Mouse (Mus musculus) layer of hippocampus, postnatal 10 days (tissue): ENCODE results near the gene Tmem25. TPM values are rescaled to one million over a fixed set of nuclear protein-coding genes. Genes with fewer than 3 reads are reported as not detected.
"Not testable (repeated sequence)": the region's sequence is repeated elsewhere in the genome, so short reads cannot be mapped to it uniquely, and the experiment has no call there.

Experiments
- DNase-seq, 2 experiments: peaks; one replicate each; pipeline ENCODE4 v3.0.0; 2021; ENCODE audit warnings: low spot score in 2 of 2
- total RNA-seq, 2 experiments: library from RNA; stranded (reverse); gene quantifications; 2 replicates each; pipeline ENCODE4 v1.2.3; 2021

Gene Tmem25
- total RNA-seq, 2 experiments from 2014 or later, result 23.6 to 30.9 TPM

DNA sequence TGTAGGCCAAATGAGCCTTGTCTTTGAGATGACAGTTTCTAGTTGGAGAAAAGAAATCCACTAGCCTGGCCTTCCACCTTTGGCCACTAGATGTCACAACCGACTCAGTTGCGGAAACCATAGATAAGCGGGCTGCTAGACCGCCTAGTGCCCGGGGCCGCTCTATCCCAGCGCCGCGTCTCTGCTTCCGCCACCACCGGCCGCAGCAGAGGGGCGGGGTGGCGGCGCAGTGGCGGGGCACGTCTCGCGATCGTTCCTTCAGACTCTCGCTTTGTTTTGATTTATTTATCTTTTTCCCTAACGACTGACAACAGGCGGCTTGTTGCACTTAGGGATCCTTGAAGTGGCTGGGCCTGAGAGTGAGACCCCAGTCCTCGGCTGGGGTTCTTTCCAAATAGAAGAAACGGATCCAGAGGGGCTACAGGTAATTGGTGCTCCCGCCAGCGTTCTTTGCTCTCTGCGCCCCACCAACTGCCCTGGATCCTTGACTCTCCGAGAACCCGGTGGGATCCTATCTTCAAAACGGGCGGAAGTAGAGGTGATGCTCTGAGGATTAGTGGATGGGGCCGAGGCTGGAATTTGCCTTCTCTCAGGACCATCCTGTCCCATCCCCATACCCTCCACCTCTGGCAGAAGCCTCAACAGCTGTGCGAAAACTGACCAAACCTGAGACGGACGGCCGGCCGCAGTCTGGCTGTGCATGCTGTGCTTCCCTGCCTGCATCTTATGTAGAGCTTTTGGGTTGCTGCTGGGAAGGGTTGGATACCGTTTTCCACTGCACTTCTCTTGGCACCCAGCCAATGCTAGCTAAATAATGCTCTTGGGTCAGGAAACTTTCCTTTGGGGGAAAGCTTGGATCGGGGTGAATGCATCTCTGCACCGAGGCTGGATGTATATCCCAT lies 26.1 kb downstream of the Tmem25 start:
- peak; percentile 92 to 94 for DNase-seq

DNA sequence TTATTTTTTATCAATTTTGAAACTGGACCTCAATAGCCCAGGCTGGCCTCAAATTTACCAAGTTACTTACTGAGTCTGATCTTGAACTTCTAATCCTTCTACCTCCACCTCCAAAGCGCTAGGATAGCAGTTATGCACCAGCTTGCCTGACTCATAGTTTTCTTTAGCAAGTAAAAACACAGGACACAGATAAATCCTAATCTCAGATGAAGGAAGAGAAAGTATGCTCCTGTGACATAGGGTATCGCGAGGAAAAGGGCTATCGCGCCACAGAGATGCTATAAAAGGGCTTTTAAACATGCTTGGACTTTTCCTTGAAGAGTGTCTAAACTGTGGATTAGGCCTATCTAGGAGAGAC lies 26.7 kb downstream of the Tmem25 start:
- DNase-seq, result no peak

DNA sequence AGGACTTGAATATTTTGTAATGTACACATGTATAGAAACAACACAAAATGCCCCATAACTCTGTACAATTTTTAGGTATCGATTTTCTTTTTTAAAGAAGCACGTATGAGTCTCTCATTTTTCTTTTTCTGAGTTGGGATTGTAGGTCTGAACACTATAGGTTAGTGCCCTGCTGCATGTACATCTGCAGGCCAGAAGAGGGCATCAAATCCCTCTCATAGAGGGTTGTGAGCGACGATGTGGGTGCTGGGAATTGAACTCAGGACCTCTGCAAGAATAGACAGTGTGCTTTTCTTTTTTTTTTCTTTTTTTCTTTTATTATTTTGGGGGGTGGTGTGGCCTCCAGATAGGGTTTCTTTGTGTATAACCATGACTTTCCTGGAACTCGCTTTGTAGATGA lies 27.7 kb downstream of the Tmem25 start:
- DNase-seq, result no peak

DNA sequence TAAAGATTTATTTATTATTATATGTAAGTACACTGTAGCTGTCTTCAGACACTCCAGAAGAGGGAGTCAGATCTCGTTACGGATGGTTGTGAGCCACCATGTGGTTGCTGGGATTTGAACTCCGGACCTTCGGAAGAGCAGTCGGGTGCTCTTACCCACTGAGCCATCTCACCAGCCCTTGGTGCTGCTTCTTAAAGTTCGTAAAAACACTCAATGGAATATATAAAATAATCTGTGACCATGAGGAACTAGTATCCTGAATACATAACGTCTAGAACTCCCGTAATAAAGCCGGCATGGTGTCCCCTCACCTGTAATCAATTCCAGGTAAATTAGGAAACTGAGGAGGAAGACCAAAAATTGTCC lies 31.1 kb downstream of the Tmem25 start:
- not testable (repeated sequence) for DNase-seq

DNA sequence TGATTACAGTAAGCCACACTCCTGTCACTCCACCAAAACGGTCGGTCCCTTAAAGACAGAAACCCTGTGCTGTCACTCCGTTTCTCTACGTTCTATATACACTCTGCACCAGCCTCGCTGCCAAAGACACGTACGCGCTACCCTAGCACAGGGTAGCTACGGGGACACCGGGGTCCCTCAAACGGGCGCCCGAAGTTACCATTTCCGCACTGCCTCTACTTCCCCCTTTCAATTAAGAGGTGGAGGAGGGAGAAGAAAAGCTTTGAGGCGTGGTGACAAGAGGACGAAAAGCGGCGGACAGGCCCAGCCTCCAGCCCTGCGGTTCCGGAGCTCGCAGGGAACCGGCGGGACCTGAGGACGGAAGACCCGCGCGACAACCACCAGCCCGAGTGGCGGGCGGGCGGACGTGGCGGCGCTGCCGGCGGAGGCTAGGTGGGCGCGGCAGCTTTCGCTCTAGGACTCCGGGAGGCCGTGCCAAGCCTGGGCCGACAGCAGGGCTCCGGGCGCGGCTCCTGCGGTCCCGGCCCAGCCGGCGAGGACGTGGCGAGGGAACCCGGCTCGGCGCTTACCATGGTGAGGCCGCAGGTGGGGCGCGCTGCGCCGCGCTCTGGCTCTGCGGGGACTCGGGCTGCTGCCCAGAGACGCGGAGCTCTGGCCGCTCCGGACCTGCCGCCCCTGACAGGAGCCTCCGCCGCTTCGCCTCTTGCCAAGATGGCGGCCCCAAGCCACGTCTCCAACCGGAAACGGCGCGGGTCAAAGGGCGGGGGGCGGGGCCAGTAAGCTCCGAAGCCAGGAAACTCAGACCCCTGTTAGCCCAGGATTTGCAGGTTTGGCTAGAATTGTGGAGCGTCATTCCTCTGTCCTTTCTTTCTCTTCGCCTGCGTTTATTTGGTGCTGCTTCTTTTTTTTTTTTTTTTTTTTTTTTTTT lies 31.7 kb downstream of the Tmem25 start, which contains the start of the genes Arcn1 and Ift46:
Gene Arcn1, minus strand, starts transcription at position 745 of the 928 bp plus-strand sequence.
Gene Ift46, plus strand, starts transcription at position 808 of the 928 bp plus-strand sequence.
- peak; percentile 79 to 88 for DNase-seq

DNA sequence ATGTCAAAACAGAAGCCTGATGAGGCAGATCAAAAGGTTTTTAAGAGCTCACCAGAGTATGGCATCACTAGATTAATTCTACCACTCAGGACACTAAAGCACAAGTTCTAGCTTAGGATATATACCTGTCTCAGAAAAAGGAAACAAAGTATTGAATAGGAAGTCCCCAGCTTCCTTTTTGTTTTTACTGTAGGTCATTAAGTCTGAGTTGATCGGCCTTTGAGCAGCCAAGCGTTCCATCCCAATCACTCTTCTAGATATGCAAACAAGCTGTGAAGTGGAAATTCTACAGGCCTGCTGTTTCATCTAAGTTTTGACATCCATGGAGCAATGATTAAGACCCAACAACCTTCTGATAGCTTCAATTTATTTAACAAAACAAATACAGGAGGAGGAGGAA lies 38.2 kb downstream of the Tmem25 start:
- no peak for DNase-seq

DNA sequence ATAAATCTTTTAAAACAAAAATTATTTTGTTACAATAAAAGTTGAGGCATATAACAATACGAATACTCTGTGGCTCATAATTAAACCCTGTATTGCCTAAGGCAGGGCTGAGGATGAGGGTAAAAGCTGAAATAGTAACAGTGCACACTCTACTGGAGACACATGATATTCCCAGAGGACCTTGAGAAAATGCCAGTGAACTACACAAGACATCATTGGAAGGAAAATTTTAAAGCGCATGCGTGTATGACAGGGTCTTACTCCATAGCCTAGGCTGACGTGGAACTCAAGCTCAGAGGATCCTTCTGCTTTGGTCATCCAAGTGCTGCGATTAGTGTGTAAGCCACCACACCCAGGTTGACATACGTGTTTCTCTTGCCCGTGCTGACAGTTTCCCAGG lies 50.6 kb downstream of the Tmem25 start:
- no peak for DNase-seq

DNA sequence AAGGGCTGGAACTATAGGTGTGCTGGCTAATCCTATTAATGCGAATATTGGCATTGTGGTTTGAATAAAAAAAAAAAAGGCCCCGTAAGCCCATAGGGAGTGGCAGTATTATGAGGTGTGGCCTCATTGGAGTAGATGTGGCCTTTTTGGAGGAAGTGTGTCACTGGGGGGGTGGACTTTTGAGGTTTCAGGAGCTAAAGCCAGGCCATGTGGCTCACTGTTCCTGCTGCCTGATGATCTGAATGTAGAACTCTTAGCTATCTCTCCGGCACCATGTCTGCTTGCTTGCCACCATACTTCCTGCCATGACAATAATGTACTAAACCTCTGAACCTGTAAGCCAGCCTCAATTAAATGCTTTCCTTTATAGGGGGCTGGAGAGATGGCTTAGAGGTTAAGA lies 51.8 kb downstream of the Tmem25 start:
- no peak for DNase-seq

DNA sequence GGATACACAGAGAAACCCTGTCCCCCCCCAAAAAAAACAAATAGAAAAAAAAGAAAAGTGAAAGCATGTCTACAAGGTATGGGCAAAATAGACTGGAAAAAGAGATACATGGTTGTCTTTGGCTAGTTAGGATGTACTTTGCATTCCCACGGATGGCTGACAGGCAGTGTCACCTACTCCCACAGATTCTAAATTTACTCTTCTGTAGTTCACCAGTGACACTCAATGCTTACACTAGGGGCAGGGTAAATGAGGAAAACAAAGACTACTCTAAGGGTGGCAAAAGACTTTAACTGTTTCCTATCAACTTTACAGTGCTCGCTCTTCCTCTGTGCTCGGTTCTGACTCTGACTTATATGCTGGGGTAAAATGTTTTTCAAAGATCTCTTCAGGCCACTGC lies 52.4 kb downstream of the Tmem25 start:
- no peak for DNase-seq

DNA sequence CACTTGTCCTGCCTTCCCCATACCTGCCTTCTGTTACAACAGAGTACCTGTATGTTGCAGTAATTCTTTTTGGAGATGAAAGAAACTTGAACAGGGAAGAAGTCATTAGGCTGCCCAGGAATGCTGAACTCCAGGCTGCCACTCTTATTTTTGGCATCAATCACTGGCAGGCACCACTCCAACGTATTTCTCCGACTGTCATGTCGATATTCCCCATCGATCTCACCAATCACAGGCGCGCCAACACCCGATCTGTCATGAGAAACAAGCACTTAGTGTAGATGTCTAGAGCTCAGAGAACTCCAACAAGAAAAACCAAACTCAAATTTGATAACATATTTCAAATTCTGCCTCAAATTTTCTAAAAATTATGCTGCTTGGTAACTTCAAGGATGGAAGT lies 53.7 kb downstream of the Tmem25 start:
- DNase-seq, result no peak

Other genes with a start within 250 kb of the Tmem25 start
- not detected for gene Cxcr5, start 237.4 kb downstream of the Tmem25 start, total RNA-seq
- 100 to 1,000 TPM; 112 to 113 TPM for gene Ddx6, start 194.4 kb downstream of the Tmem25 start, total RNA-seq
- not detected for gene Treh, start 126.1 kb downstream of the Tmem25 start, total RNA-seq
- 100 to 1,000 TPM in 1 of 2 experiments, 10 to 100 TPM in 1; 87.9 to 102 TPM for gene Phldb1, start 64.1 kb downstream of the Tmem25 start, total RNA-seq
- 100 to 1,000 TPM; 112 to 118 TPM for gene Arcn1, start 31.5 kb downstream of the Tmem25 start, total RNA-seq
- gene Ift46, start 31.4 kb downstream of the Tmem25 start, total RNA-seq, result 10 to 100 TPM; 78.8 to 84.5 TPM
- gene Ttc36, start 3.8 kb upstream of the Tmem25 start, total RNA-seq, result under 1 TPM in 1 of 2 experiments, not detected in 1; 0.98 TPM
- 10 to 100 TPM; 50.5 to 54.6 TPM for gene Kmt2a, start 82.0 kb upstream of the Tmem25 start, total RNA-seq
- gene Atp5l, start 121.4 kb upstream of the Tmem25 start, total RNA-seq, result 100 to 1,000 TPM; 394 to 460 TPM
- gene Ube4a, start 166.3 kb upstream of the Tmem25 start, total RNA-seq, result 100 to 1,000 TPM in 1 of 2 experiments, 10 to 100 TPM in 1; 92.4 to 104 TPM
- gene Cd3g, start 181.1 kb upstream of the Tmem25 start, total RNA-seq, result not detected
- gene Cd3d, start 182.5 kb upstream of the Tmem25 start, total RNA-seq, result not detected
- not detected for gene Cd3e, start 210.3 kb upstream of the Tmem25 start, total RNA-seq
- 1 to 10 TPM in 1 of 2 experiments, under 1 TPM in 1; 0.39 to 1.1 TPM for gene Mpzl2, start 240.5 kb upstream of the Tmem25 start, total RNA-seq